Mouse (Mus musculus) heart, embryonic 14.5 days (tissue): ENCODE data around the gene Slc13a2. TPM values are rescaled to one million over a fixed set of nuclear protein-coding genes. Genes with fewer than 3 reads are reported as not detected.

Source experiments
- ATAC-seq: fragments of 200-750 bp; cut with Nextera tagmentation; 2 replicates; pipeline ENCODE4 v1.8.0; 2017; ENCODE audit warnings: low read depth, moderate TSS enrichment; ENCODE audit not compliant: insufficient number of reproducible peaks, insufficient read depth, low FRiP score
- H3K27ac ChIP-seq, 2 experiments: fragments of 200-500 bp in 1 of 2; fragments of 300-500 bp in 1 of 2; sonication (generic) in 1 of 2; replicated peaks in 1 of 2; 2 replicates each; pipeline ENCODE4 v1.5.1; 2012 to 2014; ENCODE audit warnings: low read depth in 2 of 2, low read length in 2 of 2, control low read depth in 1 of 2, mild to moderate bottlenecking in 1 of 2, mixed read lengths in 1 of 2; ENCODE audit not compliant: control insufficient read depth in 1 of 2, insufficient read depth in 1 of 2
- H3K27me3 ChIP-seq: fragments of 300-500 bp; sonication (generic); 2 replicates; pipeline ENCODE4 v1.6.1; 2014; ENCODE audit warnings: mild to moderate bottlenecking, low read length, control low read depth; ENCODE audit not compliant: control insufficient read depth, insufficient read depth
- H3K36me3 ChIP-seq: fragments of 300-500 bp; sonication (generic); 2 replicates; pipeline ENCODE4 v1.6.1; 2014; ENCODE audit warnings: mild to moderate bottlenecking, control low read depth, low read length, mixed read lengths; ENCODE audit not compliant: control insufficient read depth, insufficient read depth
- H3K4me1 ChIP-seq, 2 experiments: fragments of 200-500 bp in 1 of 2; fragments of 300-500 bp in 1 of 2; sonication (generic) in 1 of 2; 2 replicates each; pipeline ENCODE4 v1.6.1; 2012 to 2014; ENCODE audit warnings: low read length in 2 of 2, control low read depth in 1 of 2, mixed read lengths in 1 of 2; ENCODE audit not compliant: control insufficient read depth in 2 of 2, insufficient read depth in 2 of 2
- H3K4me2 ChIP-seq: fragments of 300-500 bp; sonication (generic); 2 replicates; pipeline ENCODE4 v1.6.1; 2014; ENCODE audit warnings: mild to moderate bottlenecking, low read length
- H3K4me3 ChIP-seq, 2 experiments: fragments of 200-500 bp in 1 of 2; fragments of 300-500 bp in 1 of 2; sonication (generic) in 1 of 2; 2 replicates each; pipeline ENCODE4 v1.5.1; 2012 to 2014; ENCODE audit warnings: low read length in 2 of 2, mild to moderate bottlenecking in 2 of 2, control low read depth in 1 of 2, low read depth in 1 of 2, moderate library complexity in 1 of 2; ENCODE audit not compliant: control insufficient read depth in 1 of 2, insufficient read depth in 1 of 2
- H3K9ac ChIP-seq: fragments of 300-500 bp; sonication (generic); 2 replicates; pipeline ENCODE4 v1.6.1; 2014; ENCODE audit warnings: mild to moderate bottlenecking, low read length
- H3K9me3 ChIP-seq: fragments of 300-500 bp; sonication (generic); 2 replicates; pipeline ENCODE4 v1.6.1; 2016; ENCODE audit warnings: low read length, control low read depth; ENCODE audit not compliant: control insufficient read depth
- whole genome bisulfite sequencing: fragments of 180-500 bp; shearing (Covaris S2); extraction: QIAGEN DNeasy Blood & Tissue Kit; methylation state at CpG from one replicate; pipeline ENCODE4 v1.1.7; 2014; 5-methylcytosine and 5-hydroxymethylcytosine counted together
- polyA plus RNA-seq: library from polyadenylated mRNA; unstranded; fragments of >200 nt; fragmentation: Nextera tagmentation; extraction: Ambion mirVana; gene quantifications from 2 replicates; pipeline ENCODE4 v1.2.1, GENCODE M21; 2014

Gene Slc13a2
- polyA plus RNA-seq, 1 experiment from 2014 or later = not detected

DNA sequence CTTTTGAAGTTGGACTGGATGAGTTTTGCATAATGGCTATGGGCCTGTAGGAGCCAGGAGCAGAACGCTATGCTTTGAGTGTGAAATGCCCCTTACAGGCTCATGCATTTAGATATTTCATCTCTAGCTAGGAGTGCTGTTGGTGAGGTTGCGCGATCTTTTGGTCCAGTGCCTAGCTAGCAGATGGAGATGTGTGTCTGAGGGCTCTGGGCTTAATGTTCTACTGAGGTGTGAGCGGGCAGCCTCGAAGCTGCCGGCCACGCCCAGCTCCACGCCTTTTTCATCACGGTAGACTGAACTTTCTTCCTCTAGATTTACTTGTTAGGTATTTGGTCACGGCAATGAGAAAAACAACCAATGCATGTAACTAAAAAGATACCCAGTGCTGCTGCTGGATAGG, 9.2 kb upstream of the Slc13a2 start:
- Histone ChIP-seq H3K4me3 (no peak overlapping the region), H3K9ac (no peak overlapping the region), H3K4me1 (peaks cover 4 to 7% of the 10 kb centered on the region in 2 experiments; a peak in 2 of 4 replicates), H3K4me2 (no peak overlapping the region), H3K9me3 (no peaks in the 10 kb centered on the region), H3K36me3 (no peaks in the 10 kb centered on the region), H3K27ac (no peak overlapping the region), H3K27me3 (no peaks in the 10 kb centered on the region)
- WGBS = 88% methylated on average over 10 of the region's 10 CpGs
- no peak for ATAC-seq

- Histone ChIP-seq H3K4me3 (no peak overlapping the region), H3K27ac (no peak overlapping the region), H3K9ac (no peak overlapping the region), H3K4me1 (no peaks in the 10 kb centered on the region), H3K4me2 (no peak overlapping the region), H3K36me3 (no peaks in the 10 kb centered on the region), H3K9me3 (no peaks in the 10 kb centered on the region), H3K27me3 (no peaks in the 10 kb centered on the region)
- WGBS = 40% methylated on average over 11 of the region's 11 CpGs
- no peak for ATAC-seq
Measured at GRCm38 (mm10) chr11:78430195-78430878, 8.3 kb upstream of the Slc13a2 start.

GRCm38 (mm10) chr11:78428309-78428708, 6.3 kb upstream of the Slc13a2 start:
- H3K27me3 ChIP-seq = no peaks in the 10 kb centered on the region
- no peak overlapping the region for H3K27ac ChIP-seq
- no peak overlapping the region for H3K4me3 ChIP-seq
- no peaks in the 10 kb centered on the region for H3K9me3 ChIP-seq
- 72% methylated on average over 5 of the region's 5 CpGs for WGBS
- H3K9ac ChIP-seq = no peak overlapping the region
- H3K36me3 ChIP-seq = no peaks in the 10 kb centered on the region
- no peaks in the 10 kb centered on the region for H3K4me1 ChIP-seq
- H3K4me2 ChIP-seq = no peak overlapping the region
- ATAC-seq = no peak

DNA sequence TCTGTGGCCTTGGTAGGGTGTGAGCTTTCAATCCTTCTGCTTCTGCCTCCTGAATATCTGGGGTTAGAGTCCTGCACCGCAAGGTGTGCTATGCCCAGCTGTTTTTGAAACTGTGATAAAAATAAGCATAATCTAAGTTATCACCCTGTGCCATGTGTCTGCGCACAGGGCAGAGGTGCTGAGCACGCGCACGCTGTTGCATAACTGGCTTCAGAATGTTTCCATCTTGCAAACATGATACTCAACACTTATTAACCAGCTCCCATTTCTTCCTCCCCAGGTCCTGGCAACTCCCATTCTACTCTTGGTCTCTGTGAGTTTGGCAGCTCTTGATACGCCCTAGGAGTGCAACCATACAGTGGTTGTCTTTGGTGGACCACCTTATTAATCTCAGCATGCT, 5.6 kb upstream of the Slc13a2 start:
- Histone ChIP-seq H3K9ac (no peak overlapping the region), H3K4me3 (no peak overlapping the region), H3K4me2 (no peak overlapping the region), H3K27ac (no peak overlapping the region), H3K9me3 (no peaks in the 10 kb centered on the region), H3K27me3 (peaks cover 5% of the 10 kb centered on the region; the same call in 1 of the 2 replicates), H3K4me1 (no peaks in the 10 kb centered on the region), H3K36me3 (no peaks in the 10 kb centered on the region)
- 88% methylated on average over 6 of the region's 6 CpGs for WGBS
- no peak for ATAC-seq

- ATAC-seq = no peak
- no peaks in the 10 kb centered on the region for H3K36me3 ChIP-seq
- H3K4me3 ChIP-seq = no peak overlapping the region
- no peaks in the 10 kb centered on the region for H3K4me1 ChIP-seq
- H3K27me3 ChIP-seq = peaks cover 19% of the 10 kb centered on the region
- no peak overlapping the region for H3K27ac ChIP-seq
- H3K9ac ChIP-seq = no peak overlapping the region
- 93% methylated on average over 1 of the region's 1 CpGs for WGBS
- no peaks in the 10 kb centered on the region for H3K9me3 ChIP-seq
- H3K4me2 ChIP-seq = no peak overlapping the region
Measured at GRCm38 (mm10) chr11:78425572-78425971, 3.6 kb upstream of the Slc13a2 start.

DNA sequence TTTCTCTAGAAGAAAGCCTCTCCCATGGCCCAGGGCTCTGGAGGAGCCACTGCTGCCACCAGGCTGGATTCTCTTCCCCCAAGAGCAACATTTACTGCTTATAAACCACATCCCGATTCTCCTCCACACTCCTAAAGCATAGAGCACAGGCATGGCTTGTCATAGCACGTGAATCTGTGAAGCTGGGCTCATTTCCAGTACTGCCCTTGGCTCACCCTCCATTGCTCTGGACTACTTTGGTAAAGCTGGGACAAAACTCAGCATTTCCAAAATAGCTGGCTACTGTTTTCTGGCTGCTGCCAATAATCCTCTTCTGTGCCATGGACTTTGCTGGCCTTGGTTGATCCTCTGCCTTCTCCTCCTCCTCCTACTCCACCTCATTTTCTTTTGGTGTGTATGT, 2.3 kb upstream of the Slc13a2 start:
- ATAC-seq = no peak
- Histone ChIP-seq H3K4me2 (no peak overlapping the region), H3K9ac (no peak overlapping the region), H3K9me3 (no peaks in the 10 kb centered on the region), H3K27me3 (peaks cover 27% of the 10 kb centered on the region), H3K27ac (no peak overlapping the region), H3K4me1 (no peaks in the 10 kb centered on the region), H3K4me3 (no peak overlapping the region), H3K36me3 (no peaks in the 10 kb centered on the region)
- WGBS = 61% methylated on average over 2 of the region's 2 CpGs

DNA sequence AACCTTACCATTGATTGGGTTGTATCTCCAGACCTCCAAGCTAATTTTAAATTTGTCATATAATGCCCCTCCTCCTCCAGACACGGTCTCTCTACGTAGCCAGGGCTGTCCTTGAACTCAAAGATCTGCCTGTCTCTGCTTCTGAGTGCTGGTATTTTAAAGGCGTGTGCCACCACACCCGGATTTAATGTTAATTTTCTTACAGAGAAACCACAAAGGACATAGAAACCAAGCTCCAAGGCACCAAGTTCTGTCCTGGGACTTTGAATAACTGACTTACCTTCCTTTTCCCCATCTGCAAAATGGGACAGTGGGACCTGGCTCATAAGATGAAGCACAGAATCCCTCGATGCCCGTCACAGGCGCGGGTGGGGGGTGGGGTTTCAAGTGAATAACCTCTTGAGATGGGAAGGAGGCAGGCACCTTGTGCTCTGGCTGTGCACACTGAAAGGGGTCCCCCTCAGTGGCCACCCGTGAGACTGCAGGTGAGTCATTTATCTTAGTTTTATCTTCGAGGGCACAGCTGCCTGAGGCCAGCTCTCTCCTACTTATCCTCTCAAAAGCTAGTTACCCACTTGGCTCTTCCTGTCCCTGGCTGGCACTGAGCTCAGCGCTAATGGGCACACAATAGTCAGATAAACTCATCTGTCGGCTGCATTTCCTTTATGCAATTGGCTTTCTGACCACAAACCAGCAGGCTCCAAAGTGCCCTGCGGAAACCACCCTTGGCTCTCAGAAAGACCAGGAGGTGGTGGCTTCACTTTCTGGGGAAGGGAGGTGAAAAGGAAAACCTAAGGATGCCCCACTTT, 612 bp downstream of the Slc13a2 start:
- Histone ChIP-seq H3K27me3 (peaks cover 33% of the 10 kb centered on the region), H3K9me3 (no peaks in the 10 kb centered on the region), H3K9ac (no peak overlapping the region), H3K36me3 (no peaks in the 10 kb centered on the region), H3K4me1 (no peaks in the 10 kb centered on the region), H3K4me2 (no peak overlapping the region), H3K27ac (no peak overlapping the region), H3K4me3 (no peak overlapping the region)
- WGBS = 52% methylated on average over 13 of the region's 13 CpGs
- no peak for ATAC-seq
